Mouse (Mus musculus): ENCODE data around the gene C1ql4.

DNA sequence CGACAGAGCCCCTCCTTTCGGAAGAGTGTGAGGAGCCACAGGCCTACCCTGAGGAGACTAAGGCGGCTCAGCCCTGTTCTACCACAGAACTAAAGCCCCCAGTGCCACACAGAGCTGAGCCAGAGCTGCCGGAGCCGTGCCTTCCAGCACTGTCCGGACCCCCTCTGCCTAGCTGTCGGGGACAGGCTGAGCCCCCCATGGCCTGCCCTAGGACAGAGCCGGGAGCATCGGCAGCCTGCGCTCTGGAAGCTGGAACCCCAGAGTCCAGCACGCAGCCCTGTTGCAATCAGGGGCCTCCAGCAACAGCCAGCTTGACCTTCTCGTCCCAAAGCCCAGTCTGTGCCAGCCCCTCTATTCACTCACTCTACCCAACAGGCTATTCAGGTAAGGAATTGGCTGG lies 5.3 kb downstream of the C1ql4 start:
- TF ChIP-seq POLR2A (IDR thresholded peaks at IDR 0.05; ENCODE audit: insufficient read length, low read depth) (no peak), TCF12 (IDR thresholded peaks at IDR 0.05; ENCODE audit: insufficient read depth, poor library complexity, severe bottlenecking) (no peak), USF1 (IDR thresholded peaks at IDR 0.05; ENCODE audit: low read depth) (no peak), E2F4 (IDR thresholded peaks at IDR 0.05; ENCODE audit: insufficient read depth) (no peak), MAX (IDR thresholded peaks at IDR 0.05; ENCODE audit: low read depth) (no peak), POLR2AphosphoS2 (IDR thresholded peaks at IDR 0.05; ENCODE audit: insufficient read length, low read depth) (no peak), MYOD1 (IDR thresholded peaks at IDR 0.05; ENCODE audit: control insufficient read depth in 1 of 3, insufficient read length in 2 of 3, low read depth in 2 of 3) (no peak), CEBPB (IDR thresholded peaks at IDR 0.05; ENCODE audit: insufficient read depth, poor library complexity, severe bottlenecking) (no peak), TCF3 (IDR thresholded peaks at IDR 0.05; ENCODE audit: insufficient read length, low read depth) (no peak), REST (IDR thresholded peaks at IDR 0.05; ENCODE audit: insufficient read depth, insufficient read length) (no peak), MYOG (IDR thresholded peaks at IDR 0.05; ENCODE audit: control insufficient read depth in 1 of 3, insufficient read depth in 1 of 3, insufficient read length in 2 of 3, low read depth in 2 of 3) (no peak)

All from myocyte (in vitro differentiated cells).